Mouse (Mus musculus) urinary bladder, adult 18-20 months (tissue): ENCODE data around the gene Pacrg.

Source experiments
- DNase-seq, 2 experiments: peaks; one replicate each; pipeline ENCODE4 v3.0.0; 2022; ENCODE audit warnings: low spot score in 2 of 2, mixed read lengths in 2 of 2

Pacrg gene

DNA sequence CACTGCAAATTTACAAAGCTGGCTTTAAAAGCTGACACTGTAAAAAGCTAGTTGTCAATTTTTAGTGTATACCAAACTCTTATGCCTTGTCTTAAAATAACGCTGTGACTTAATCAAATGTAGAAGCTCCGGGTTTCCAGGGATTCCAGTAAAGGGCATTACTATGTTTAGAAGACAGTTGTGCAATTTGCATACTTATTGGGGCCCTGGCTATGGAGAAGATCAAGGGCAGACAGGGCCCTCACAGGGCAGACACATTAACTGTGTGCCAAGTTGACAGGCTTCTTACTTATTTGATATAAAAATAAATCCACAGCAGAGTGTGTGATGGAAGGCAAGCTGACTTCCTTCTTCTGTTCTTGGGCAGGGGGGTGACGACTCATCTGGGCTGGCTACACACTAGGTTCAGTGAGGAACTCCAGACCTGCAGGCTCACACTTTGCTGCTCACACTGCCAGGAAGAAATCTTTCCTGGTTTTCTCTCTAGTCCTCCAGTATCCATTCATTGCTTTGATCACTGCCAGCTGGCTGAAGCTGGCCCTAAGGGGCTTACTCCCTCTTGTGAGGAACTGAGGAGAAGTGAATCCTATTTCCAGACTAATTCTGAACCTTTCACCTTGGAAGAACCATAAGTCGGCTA, 342.2 kb downstream of the Pacrg start:
- DNase-seq = no peak

DNA sequence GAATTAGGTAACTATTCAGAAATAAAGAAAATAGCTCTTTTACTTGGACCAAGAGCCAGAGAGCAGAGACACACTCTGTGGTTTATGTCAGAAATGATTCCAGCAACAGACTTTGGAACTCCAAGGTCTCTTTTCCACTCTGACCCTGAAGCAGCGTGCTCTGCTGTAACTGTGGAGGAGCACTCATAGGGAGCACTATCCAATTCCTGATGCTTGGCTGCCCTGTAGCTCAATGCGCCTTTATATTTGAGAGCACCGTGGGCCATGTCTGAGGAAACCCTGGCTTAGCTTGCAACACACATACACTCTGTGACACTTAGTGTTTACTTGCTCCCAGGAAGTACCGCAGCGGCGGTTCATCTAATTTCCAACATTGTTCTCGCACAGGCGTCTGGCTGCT, 344.0 kb downstream of the Pacrg start:
- no peak for DNase-seq

DNA sequence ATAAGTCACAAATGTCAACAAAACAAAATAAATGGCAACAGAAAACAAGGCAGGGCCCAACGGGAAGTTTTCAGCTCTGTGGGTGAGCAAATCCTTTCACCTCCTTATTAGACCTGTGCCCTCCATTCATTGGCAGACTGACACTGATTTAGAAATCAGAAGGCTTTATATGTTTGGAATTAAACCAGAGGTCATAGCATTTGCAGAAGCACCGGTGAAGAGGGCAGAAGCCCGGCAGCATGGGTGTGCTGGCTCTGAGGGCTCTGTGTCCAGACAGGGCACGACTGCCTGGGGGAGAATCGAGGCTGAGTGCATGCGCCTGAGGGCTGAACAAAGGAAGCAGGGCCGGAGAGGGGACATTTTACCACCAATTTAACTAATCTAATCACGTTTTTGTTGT, 344.5 kb downstream of the Pacrg start:
- DNase-seq = no peak

GRCm38 (mm10) chr17:10493124-10493523, 347.0 kb downstream of the Pacrg start:
- no peak for DNase-seq

GRCm38 (mm10) chr17:10490374-10491169, 349.5 kb downstream of the Pacrg start:
- no peak for DNase-seq

- DNase-seq = no peak
These were observed 351.2 kb downstream of the Pacrg start for GRCm38 (mm10) chr17:10488873-10489272.

GRCm38 (mm10) chr17:10483945-10484546, 356.1 kb downstream of the Pacrg start:
- DNase-seq = no peak

- no peak for DNase-seq
These were observed 359.0 kb downstream of the Pacrg start for GRCm38 (mm10) chr17:10481081-10481480.

DNA sequence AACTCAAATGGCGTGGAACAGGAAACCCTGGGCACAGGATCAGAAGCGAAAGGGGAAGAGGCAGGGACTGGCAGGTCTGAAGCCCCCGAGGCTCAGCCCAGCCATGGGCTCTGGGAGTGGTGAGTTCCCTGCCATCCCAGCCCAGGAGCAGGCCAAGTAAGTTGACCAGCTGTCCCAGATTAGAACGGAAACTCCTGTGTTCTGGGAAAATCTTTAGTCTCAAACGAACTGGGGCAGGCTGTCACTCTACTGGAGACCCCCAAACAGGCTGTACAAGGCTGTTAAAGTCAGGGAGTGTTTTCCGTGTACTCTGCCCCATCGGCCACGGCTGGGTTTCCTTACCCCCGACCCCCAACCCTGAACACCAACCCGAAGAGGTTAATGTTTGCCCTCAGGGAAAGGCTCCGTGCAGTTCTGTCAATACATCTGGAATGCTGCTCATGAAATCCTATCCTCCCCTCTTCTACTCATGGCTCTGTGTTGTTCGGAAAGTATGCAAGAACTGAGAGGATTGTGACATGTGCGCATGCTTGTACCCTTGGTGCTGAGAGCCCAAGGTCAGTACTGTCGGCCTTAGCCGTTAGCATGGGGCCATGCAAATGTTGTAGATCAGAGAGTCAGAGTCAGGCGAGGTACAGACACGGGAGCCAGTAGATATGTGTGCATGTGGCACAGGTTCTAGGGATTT, 360.9 kb downstream of the Pacrg start:
- no peak for DNase-seq

DNA sequence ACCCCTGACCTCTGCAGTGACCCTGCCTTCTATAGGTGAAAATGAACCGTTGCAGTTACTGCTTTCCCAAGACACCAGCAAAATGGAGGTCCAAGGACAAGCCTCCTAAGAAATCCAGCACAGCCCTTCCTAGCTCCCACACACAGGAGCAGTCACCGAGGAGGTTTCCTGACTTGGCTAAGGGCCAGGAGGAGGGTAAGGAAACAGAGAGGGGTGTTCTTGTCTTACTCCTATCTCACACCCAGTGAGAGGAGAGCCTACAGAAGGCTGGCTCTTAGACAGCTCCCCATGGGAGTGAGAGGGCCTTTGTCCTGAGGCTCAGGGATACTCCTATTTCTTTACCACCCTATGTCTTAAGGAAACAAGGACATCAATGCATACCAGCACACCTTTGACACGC, 361.7 kb downstream of the Pacrg start:
- DNase-seq = no peak

DNA sequence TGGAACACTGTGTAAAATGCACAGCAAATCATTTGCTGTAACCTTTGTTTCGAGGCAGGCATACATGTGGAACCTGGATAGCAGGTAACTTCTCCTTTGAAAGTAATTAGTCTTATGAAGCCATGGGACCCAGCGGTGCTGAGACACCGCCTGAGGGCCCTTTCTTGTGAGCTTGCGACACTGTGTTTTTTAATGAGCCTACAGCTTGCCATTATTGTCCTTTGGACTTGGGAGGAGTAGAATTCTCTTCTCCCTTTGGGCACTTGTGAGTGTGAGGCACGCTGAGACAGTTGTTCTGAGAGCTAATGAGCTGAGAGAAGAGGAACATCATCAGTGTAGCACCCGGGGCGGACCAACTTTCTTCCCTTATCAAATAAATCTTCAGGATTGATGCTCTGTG, 363.3 kb downstream of the Pacrg start:
- DNase-seq = no peak

GRCm38 (mm10) chr17:10474972-10475371, 365.1 kb downstream of the Pacrg start:
- no peak for DNase-seq

DNA sequence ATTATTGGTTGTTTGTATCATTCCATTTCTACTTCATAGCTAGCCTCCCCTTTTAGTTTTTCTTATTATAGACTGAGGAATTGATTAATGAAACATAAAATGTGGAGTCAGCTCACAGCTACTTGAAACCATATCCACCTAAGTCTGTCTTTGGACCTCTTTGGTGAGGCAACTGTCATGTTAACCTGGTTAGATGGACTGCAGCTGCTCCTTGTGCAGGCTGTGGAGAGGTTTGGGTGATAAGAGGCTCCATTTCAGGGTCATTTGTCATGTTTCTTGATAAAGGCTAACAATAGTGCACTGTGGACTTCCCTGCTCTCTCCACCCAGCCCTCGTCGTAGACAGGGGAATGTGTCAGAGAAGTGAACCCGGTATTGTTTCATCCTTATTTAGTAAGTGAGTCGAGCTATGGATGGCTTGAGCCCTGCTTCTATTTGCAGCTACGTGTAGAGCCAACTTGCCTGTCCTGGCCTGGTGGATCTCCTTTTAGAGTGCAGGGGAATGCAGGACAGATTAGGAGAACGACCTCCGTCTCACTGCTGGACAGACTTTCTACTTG, 366.2 kb downstream of the Pacrg start:
- DNase-seq = no peak

- no peak for DNase-seq
These were observed 366.9 kb downstream of the Pacrg start for GRCm38 (mm10) chr17:10473175-10473574.

DNA sequence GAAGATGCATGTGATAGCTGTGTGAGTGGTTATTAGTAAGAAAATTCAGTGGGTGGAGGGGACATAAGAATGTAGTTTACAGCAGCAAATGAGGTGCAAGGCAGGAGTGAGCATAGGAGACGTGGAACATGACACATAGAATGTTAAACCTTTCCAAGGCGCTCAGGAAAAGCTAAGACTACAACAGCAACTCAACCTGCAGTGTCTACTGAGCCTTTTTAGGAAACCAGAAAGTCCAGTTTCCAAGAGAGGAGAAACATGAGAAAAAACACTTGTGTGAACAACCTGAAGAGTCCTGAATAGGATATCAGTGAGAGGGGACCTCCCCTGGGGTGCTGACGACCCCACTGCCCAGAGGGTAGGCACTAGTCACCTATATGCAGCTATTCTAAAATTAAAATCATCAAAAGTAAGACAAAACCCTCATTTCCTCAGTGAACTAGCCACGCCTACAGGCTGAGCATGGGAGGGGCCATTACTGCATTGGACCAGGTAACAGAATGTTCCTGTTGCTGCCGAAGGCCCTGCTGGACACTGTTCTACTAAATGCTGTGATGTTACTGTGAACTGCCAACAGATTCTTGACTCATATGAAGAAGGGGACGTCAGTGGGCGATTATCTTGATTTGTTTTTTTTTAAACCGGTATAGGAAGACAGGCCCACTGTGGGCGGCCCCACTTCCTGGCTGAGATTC, 370.1 kb downstream of the Pacrg start:
- no peak for DNase-seq

- DNase-seq = no peak
These were observed 373.0 kb downstream of the Pacrg start for GRCm38 (mm10) chr17:10467102-10467501.

DNA sequence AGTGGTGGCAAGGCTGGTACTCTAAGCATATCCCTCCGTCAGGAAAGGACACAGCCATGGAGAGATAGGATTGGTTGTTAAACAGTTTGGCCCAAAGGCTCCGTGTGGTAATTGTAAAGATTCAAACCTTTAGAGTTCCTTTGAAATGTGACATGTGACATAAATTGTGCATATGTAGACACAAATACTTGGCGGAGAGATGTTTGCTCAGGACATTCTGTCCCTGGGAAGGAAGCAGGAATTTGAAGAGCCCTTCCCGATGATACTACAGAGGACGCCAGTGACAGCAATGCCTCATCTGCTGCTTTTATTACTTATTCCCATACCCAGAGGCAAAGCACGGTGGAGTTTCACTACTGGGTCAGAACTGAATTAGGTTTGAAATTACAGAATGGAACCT, 374.6 kb downstream of the Pacrg start:
- DNase-seq = no peak

GRCm38 (mm10) chr17:10464700-10465099, 375.4 kb downstream of the Pacrg start:
- no peak for DNase-seq

- no peak for DNase-seq
These were observed 376.5 kb downstream of the Pacrg start for GRCm38 (mm10) chr17:10463626-10464025.

GRCm38 (mm10) chr17:10460916-10461315, 379.2 kb downstream of the Pacrg start:
- DNase-seq = no peak

- no peak for DNase-seq
These were observed 381.4 kb downstream of the Pacrg start for GRCm38 (mm10) chr17:10458743-10459142.
